Mouse (Mus musculus) testis, adult 10 weeks (tissue): ENCODE measurements around the gene Krtap28-10. TPM values are rescaled to one million over a fixed set of nuclear protein-coding genes. Genes with fewer than 3 reads are reported as not detected.

Experiments
- polyA plus RNA-seq: library from polyadenylated mRNA; stranded (reverse); fragments of 350-450 nt; fragmentation: Illumina TruSeq; extraction: RNeasy Lipid Tissue Mini Kit (QIAGEN cat#74804); gene quantifications from one replicate; pipeline ENCODE4 v1.2.3, GENCODE M21; 2014; ENCODE audit warnings: low read depth, low replicate concordance

Krtap28-10 gene
- polyA plus RNA-seq, result not detected

GRCm38 (mm10) chr1:83042380-83042779 is at the start of gene Krtap28-10:
Krtap28-10 (minus strand) TSS chr1:83042480.

GRCm38 (mm10) chr1:83060643-83061042 is 18.4 kb upstream of the Krtap28-10 start, which contains the start of gene Krtap28-13:
Krtap28-13 (plus strand) TSS chr1:83060930.

GRCm38 (mm10) chr1:83059278-83059677 is 17.0 kb upstream of the Krtap28-10 start, which contains the start of gene A030005K14Rik:
A030005K14Rik (minus strand) TSS chr1:83059378.

GRCm38 (mm10) chr1:83044882-83045427 is 2.7 kb upstream of the Krtap28-10 start, which contains the start of gene Gm47969:
Gm47969 (plus strand) TSS chr1:83044932.

GRCm38 (mm10) chr1:83038109-83038672 is 4.1 kb downstream of the Krtap28-10 start, which contains the start of gene Slc19a3:
Slc19a3 (minus strand) TSS chr1:83038448.

GRCm38 (mm10) chr1:83000306-83000705 is 42.0 kb downstream of the Krtap28-10 start, which contains the start of gene Gm47959:
Gm47959 (plus strand) TSS chr1:83000548.

Other genes starting within 250 kb of the Krtap28-10 start
- 189 TPM for gene Agfg1, start 203.0 kb downstream of the Krtap28-10 start, polyA plus RNA-seq
- gene A030005L19Rik, start 129.2 kb downstream of the Krtap28-10 start, polyA plus RNA-seq, result 0.87 TPM
- not detected for gene A030014E15Rik, start 117.6 kb downstream of the Krtap28-10 start, polyA plus RNA-seq
- not detected for gene Gm6217, start 111.1 kb downstream of the Krtap28-10 start, polyA plus RNA-seq
- not detected for gene A030003K21Rik, start 99.1 kb downstream of the Krtap28-10 start, polyA plus RNA-seq
- not detected for gene Gm7544, start 86.5 kb downstream of the Krtap28-10 start, polyA plus RNA-seq
- not detected for gene Gm47955, start 82.2 kb downstream of the Krtap28-10 start, polyA plus RNA-seq
- not detected for gene Gm47959, start 41.9 kb downstream of the Krtap28-10 start, polyA plus RNA-seq
- 0.38 TPM for gene Slc19a3, start 4.0 kb downstream of the Krtap28-10 start, polyA plus RNA-seq
- gene Gm47969, start 2.5 kb upstream of the Krtap28-10 start, polyA plus RNA-seq, result not detected
- not detected for gene A030005K14Rik, start 16.9 kb upstream of the Krtap28-10 start, polyA plus RNA-seq
- not detected for gene Krtap28-13, start 18.4 kb upstream of the Krtap28-10 start, polyA plus RNA-seq
- gene Ccl20, start 74.3 kb upstream of the Krtap28-10 start, polyA plus RNA-seq, result not detected
- 51.0 TPM for gene Daw1, start 117.3 kb upstream of the Krtap28-10 start, polyA plus RNA-seq